Mouse (Mus musculus): ENCODE data around the gene Pde11a. TPM values are rescaled to one million over a fixed set of nuclear protein-coding genes. Genes with fewer than 3 reads are reported as not detected.

Gene Pde11a
- total and polyA plus RNA-seq, 3 experiments = 0.04 to 2.3 (median 0.38) TPM

GRCm38 (mm10) chr2:76262661-76263060 lies 75.9 kb downstream of the Pde11a start:
- Histone ChIP-seq H3K27me3 (ENCODE audit: insufficient read depth, low read length) (no peaks in the 10 kb centered on the region), H3K4me1 (ENCODE audit: insufficient read depth, low read depth, low read length) (peaks cover 55% of the 10 kb centered on the region), H3K4me3 (ENCODE audit: low read depth, low read length) (no peak overlapping the region; the same call in 1 of the 2 replicates), H3K36me3 (replicated peaks) (no peaks in the 10 kb centered on the region), H3K9me3 (replicated peaks) (no peaks in the 10 kb centered on the region)
- DNase-seq (ENCODE audit: low spot score) (peak; percentile 7), ATAC-seq (ENCODE audit: extremely low read depth, insufficient number of reproducible peaks, low FRiP score, poor library complexity, severe bottlenecking) (peak; percentile 31; the same call in 1 of the 2 replicates)
- TF ChIP-seq GATA1 (IDR thresholded peaks at IDR 0.05; ENCODE audit: borderline replicate concordance, low read length) (no peak), TAL1 (conservative IDR thresholded peaks at IDR 0.05; ENCODE audit: low read depth, low read length) (0 out of 2 replicates have a peak, but pooled peaks have one; percentile 19)

- no peaks in the 10 kb centered on the region for H3K36me3 ChIP-seq (replicated peaks)
- peaks cover 21% of the 10 kb centered on the region for H3K4me1 ChIP-seq (ENCODE audit: insufficient read depth, low read depth, low read length)
- H3K27me3 ChIP-seq (ENCODE audit: insufficient read depth, low read length) = no peaks in the 10 kb centered on the region
- TF ChIP-seq GATA2 (IDR thresholded peaks at IDR 0.05; ENCODE audit: borderline replicate concordance, low read depth, low read length) = no peak
- peak; percentile 54 for TF ChIP-seq CTCF (IDR thresholded peaks at IDR 0.05; ENCODE audit: low read depth, low read length)
- H3K4me3 ChIP-seq (ENCODE audit: low read depth, low read length) = no peak overlapping the region
- DNase-seq (ENCODE audit: low spot score) = peak; percentile 27
- H3K9me3 ChIP-seq (replicated peaks) = no peaks in the 10 kb centered on the region
- peak; percentile 59 for ATAC-seq (ENCODE audit: extremely low read depth, insufficient number of reproducible peaks, low FRiP score, poor library complexity, severe bottlenecking)
These were observed 83.7 kb downstream of the Pde11a start for GRCm38 (mm10) chr2:76254833-76255232.

- H3K9me3 ChIP-seq (replicated peaks) = no peaks in the 10 kb centered on the region
- DNase-seq (ENCODE audit: low spot score) (no peak), ATAC-seq (ENCODE audit: extremely low read depth, insufficient number of reproducible peaks, low FRiP score, poor library complexity, severe bottlenecking) (no peak)
- H3K4me1 ChIP-seq (ENCODE audit: insufficient read depth, low read depth, low read length) = peaks cover 21% of the 10 kb centered on the region
- H3K4me3 ChIP-seq (ENCODE audit: low read depth, low read length) = no peak overlapping the region
- H3K36me3 ChIP-seq (replicated peaks) = no peaks in the 10 kb centered on the region
- no peak for TF ChIP-seq GATA2 (IDR thresholded peaks at IDR 0.05; ENCODE audit: borderline replicate concordance, low read depth, low read length)
- no peak for TF ChIP-seq TAL1 (conservative IDR thresholded peaks at IDR 0.05; ENCODE audit: low read depth, low read length)
- no peak for TF ChIP-seq CTCF (IDR thresholded peaks at IDR 0.05; ENCODE audit: low read depth, low read length)
- no peak for TF ChIP-seq POLR2AphosphoS5 (IDR thresholded peaks at IDR 0.05; ENCODE audit: insufficient replicate concordance, low read depth, low read length)
- TF ChIP-seq GATA1 (IDR thresholded peaks at IDR 0.05; ENCODE audit: borderline replicate concordance, low read length) = no peak
- H3K27me3 ChIP-seq (ENCODE audit: insufficient read depth, low read length) = no peaks in the 10 kb centered on the region
These were observed 87.2 kb downstream of the Pde11a start for GRCm38 (mm10) chr2:76251379-76251778.

GRCm38 (mm10) chr2:76248242-76248641 lies 90.3 kb downstream of the Pde11a start:
- H3K27me3 ChIP-seq (ENCODE audit: insufficient read depth, low read length) = no peaks in the 10 kb centered on the region
- no peak for TF ChIP-seq GATA1 (IDR thresholded peaks at IDR 0.05; ENCODE audit: borderline replicate concordance, low read length)
- TF ChIP-seq POLR2AphosphoS5 (IDR thresholded peaks at IDR 0.05; ENCODE audit: insufficient replicate concordance, low read depth, low read length) = no peak
- no peak for TF ChIP-seq GATA2 (IDR thresholded peaks at IDR 0.05; ENCODE audit: borderline replicate concordance, low read depth, low read length)
- TF ChIP-seq CTCF (IDR thresholded peaks at IDR 0.05; ENCODE audit: low read depth, low read length) = no peak
- no peak for TF ChIP-seq TAL1 (conservative IDR thresholded peaks at IDR 0.05; ENCODE audit: low read depth, low read length)
- no peak for DNase-seq (ENCODE audit: low spot score)
- H3K36me3 ChIP-seq (replicated peaks) = no peaks in the 10 kb centered on the region
- H3K4me3 ChIP-seq (ENCODE audit: low read depth, low read length) = no peak overlapping the region
- no peak for ATAC-seq (ENCODE audit: extremely low read depth, insufficient number of reproducible peaks, low FRiP score, poor library complexity, severe bottlenecking)
- no peaks in the 10 kb centered on the region for H3K9me3 ChIP-seq (replicated peaks)
- no peaks in the 10 kb centered on the region for H3K4me1 ChIP-seq (ENCODE audit: insufficient read depth, low read depth, low read length)

- Histone ChIP-seq H3K27me3 (ENCODE audit: insufficient read depth, low read length) (no peaks in the 10 kb centered on the region), H3K36me3 (replicated peaks) (no peaks in the 10 kb centered on the region), H3K9me3 (replicated peaks) (no peaks in the 10 kb centered on the region), H3K4me3 (ENCODE audit: low read depth, low read length) (no peak overlapping the region), H3K4me1 (ENCODE audit: insufficient read depth, low read depth, low read length) (peaks cover 26% of the 10 kb centered on the region)
- no peak for TF ChIP-seq CTCF (IDR thresholded peaks at IDR 0.05; ENCODE audit: low read depth, low read length)
- no peak for TF ChIP-seq GATA2 (IDR thresholded peaks at IDR 0.05; ENCODE audit: borderline replicate concordance, low read depth, low read length)
- TF ChIP-seq GATA1 (IDR thresholded peaks at IDR 0.05; ENCODE audit: borderline replicate concordance, low read length) = no peak
- TF ChIP-seq POLR2AphosphoS5 (IDR thresholded peaks at IDR 0.05; ENCODE audit: insufficient replicate concordance, low read depth, low read length) = no peak
- ATAC-seq (ENCODE audit: extremely low read depth, insufficient number of reproducible peaks, low FRiP score, poor library complexity, severe bottlenecking) = no peak
- DNase-seq (ENCODE audit: low spot score) = no peak
These were observed 99.4 kb downstream of the Pde11a start for GRCm38 (mm10) chr2:76239175-76239574.

GRCm38 (mm10) chr2:76238496-76238895 lies 100.1 kb downstream of the Pde11a start:
- Histone ChIP-seq H3K4me1 (ENCODE audit: insufficient read depth, low read depth, low read length) (peaks cover 26% of the 10 kb centered on the region), H3K27me3 (ENCODE audit: insufficient read depth, low read length) (no peaks in the 10 kb centered on the region), H3K36me3 (replicated peaks) (no peaks in the 10 kb centered on the region), H3K4me3 (ENCODE audit: low read depth, low read length) (no peak overlapping the region; the same call in 1 of the 2 replicates), H3K9me3 (replicated peaks) (no peaks in the 10 kb centered on the region)
- TF ChIP-seq GATA2 (IDR thresholded peaks at IDR 0.05; ENCODE audit: borderline replicate concordance, low read depth, low read length) = no peak
- no peak for TF ChIP-seq TAL1 (conservative IDR thresholded peaks at IDR 0.05; ENCODE audit: low read depth, low read length)
- no peak for TF ChIP-seq CTCF (IDR thresholded peaks at IDR 0.05; ENCODE audit: low read depth, low read length)
- TF ChIP-seq GATA1 (IDR thresholded peaks at IDR 0.05; ENCODE audit: borderline replicate concordance, low read length) = no peak
- no peak for TF ChIP-seq POLR2AphosphoS5 (IDR thresholded peaks at IDR 0.05; ENCODE audit: insufficient replicate concordance, low read depth, low read length)
- no peak for DNase-seq (ENCODE audit: low spot score)
- no peak for ATAC-seq (ENCODE audit: extremely low read depth, insufficient number of reproducible peaks, low FRiP score, poor library complexity, severe bottlenecking)
